Mouse (Mus musculus): ENCODE data around the gene Golm1.
"Not testable (repeated sequence)": the region's sequence is repeated elsewhere in the genome, so short reads cannot be mapped to it uniquely, and the experiment has no call there.

Golm1 gene

GRCm38 (mm10) chr13:59675151-59676011 is at the start of gene Golm1:
Golm1 (minus strand) TSS chr13:59675811.
- ATAC-seq (ENCODE audit: low TSS enrichment): peak; percentile 45

GRCm38 (mm10) chr13:59722089-59722488 is 46.5 kb upstream of the Golm1 start:
- not testable (repeated sequence) for ATAC-seq (ENCODE audit: low TSS enrichment)

DNA sequence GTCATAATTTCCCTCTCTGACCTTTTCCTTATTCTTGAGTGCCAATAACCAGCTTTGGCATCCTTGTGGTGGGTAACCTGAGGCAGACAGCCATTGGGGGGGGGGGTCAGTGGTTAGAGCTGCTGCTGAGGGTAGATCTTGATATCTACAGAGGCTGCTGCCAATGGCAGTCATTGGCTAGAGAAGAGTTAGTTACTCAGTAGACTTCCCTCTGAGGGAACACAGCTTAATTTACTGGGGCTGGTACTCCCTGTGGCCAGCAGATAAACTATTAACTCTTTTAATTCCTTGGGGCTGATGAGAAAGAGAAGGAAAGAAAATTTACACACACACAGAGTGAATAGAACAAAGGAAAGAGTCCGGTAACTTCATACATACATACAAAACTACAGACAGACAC is 43.9 kb upstream of the Golm1 start:
- no peak for ATAC-seq (ENCODE audit: low TSS enrichment)

GRCm38 (mm10) chr13:59718857-59719440 is 43.3 kb upstream of the Golm1 start:
- ATAC-seq (ENCODE audit: low TSS enrichment): not testable (repeated sequence)

DNA sequence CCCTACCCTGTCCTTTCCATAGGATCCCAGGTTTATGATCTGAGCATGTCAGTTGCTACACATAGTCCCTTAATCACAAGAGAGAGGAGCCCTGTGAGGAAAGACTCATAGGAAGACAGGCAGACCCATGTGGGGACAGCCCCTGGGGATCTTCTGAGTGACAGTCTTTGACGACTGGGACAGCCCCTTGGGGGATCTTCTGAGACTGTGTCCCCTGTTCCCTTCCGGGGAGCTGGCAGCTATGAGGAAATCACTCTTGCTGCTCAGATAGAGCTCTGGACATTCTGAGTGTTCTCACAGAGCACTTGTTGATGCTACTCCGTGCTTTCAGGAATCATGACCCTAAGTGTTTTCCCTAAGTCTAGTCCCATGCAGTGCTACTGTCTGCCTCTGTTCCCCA is 38.1 kb upstream of the Golm1 start:
- ATAC-seq (ENCODE audit: low TSS enrichment): no peak

- not testable (repeated sequence) for ATAC-seq (ENCODE audit: low TSS enrichment)
These were observed 36.4 kb upstream of the Golm1 start, which contains the start of gene Spata31d1b for GRCm38 (mm10) chr13:59711984-59712383. Spata31d1b (plus strand) TSS chr13:59712284.

DNA sequence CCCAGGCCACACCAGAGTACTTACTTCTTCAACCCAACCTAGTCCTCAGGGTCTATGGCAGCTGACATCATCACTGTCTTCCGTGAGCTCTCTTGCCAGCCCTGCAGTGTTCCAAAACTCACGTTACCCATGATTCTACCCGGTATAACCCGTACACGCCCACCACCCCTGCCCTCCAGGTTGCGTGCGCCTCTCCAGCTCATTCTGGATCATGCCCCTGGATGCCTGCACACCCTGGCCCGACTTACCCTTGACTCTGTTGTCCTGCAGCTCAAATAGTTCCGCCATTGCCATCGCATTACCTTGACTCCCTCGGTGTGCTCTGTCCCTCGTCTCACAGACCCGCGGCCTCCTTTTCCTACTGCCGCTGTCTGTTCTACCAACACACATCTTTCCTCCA is 34.6 kb upstream of the Golm1 start, which contains the start of gene Spata31d1a:
Gene Spata31d1a (minus strand): TSS at position 101 of the 400 bp plus-strand sequence.
- no peak for ATAC-seq (ENCODE audit: low TSS enrichment)

DNA sequence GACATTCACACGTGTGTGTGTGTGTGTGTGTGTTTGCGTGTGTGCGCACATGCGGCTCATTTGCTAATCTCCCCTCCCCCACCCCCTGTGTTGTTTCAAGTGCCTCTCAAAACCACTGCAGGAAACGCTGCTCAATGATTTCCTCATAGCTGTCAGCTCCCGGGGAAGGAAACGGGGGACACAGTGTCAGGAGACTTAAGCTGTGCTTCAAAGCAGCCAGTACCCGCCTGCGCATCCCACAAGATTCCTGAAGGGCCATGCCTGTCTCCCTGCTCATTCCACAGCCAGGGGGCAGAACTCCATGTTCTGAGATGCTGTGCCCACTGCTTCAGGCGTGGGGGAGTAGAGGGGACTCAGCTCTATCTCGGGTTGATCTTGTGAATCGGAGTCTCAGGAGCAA is 29.0 kb upstream of the Golm1 start:
- peak; percentile 56 for ATAC-seq (ENCODE audit: low TSS enrichment)

DNA sequence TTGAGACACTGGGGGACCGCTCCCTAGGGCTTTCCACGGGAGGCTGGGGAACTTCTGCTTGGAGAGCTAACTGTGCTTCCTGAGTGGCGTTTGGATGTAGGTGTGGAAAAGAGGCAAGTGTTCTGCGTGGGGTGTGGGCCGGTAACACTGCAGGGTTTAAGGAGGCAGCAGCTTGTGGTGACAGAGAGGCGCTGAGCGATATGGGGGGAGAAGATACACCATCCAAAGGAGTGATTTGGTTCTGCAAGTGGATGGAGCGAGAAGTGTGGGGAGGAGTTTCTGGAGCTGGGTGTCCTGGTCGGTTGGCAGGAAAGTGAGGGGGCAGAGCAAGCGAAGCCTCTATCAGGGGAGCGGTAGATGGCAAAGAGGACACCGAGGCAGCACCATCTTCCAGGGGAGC is 27.9 kb upstream of the Golm1 start:
- peak; percentile 81 for ATAC-seq (ENCODE audit: low TSS enrichment)

DNA sequence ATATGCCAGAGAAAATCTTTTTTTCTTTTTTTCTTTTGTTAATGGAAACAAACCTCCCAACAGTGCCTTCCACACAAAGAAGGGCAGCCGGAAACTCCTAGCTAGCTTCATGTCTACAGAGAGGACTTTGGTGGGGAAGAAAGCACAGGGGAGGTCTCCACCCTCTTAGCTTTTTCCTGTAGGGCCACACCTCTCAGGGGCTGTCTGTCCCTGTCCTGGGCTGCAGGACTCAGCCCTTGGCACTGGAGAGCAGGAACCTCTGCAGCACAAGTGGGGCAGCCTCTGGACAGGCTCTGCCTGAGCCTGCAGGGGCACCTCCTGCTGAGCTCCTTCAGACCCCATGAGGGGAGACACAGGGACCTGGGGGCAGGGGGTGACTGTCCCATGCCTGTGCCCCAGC is 24.5 kb upstream of the Golm1 start:
- ATAC-seq (ENCODE audit: low TSS enrichment): not testable (repeated sequence)

DNA sequence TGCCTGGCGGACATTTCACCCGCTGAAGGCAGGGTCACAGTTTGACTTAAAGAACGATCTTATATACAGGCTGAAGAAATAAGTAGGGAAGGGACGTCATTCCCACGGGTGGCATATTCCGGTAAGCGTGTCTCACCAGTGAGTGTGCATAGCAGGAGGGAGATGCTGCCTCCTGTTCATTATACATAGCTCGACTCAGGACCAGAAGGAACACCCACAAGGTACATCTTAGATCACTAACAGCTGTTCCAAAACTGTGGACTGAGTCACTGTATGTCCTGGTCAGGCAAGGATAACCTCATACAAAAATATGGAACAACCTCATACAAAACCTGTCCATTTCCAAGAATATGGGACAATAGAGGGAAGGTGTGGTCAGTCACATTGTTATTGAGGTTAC is 23.5 kb upstream of the Golm1 start:
- peak; percentile 76 for ATAC-seq (ENCODE audit: low TSS enrichment)

GRCm38 (mm10) chr13:59695781-59696180 is 20.2 kb upstream of the Golm1 start:
- ATAC-seq (ENCODE audit: low TSS enrichment): no peak

- ATAC-seq (ENCODE audit: low TSS enrichment): no peak
These were observed 18.4 kb upstream of the Golm1 start, which contains the start of gene 4921517D22Rik for GRCm38 (mm10) chr13:59694008-59694407. 4921517D22Rik (minus strand) TSS chr13:59694108.

GRCm38 (mm10) chr13:59691478-59691877 is 15.9 kb upstream of the Golm1 start:
- no peak for ATAC-seq (ENCODE audit: low TSS enrichment)

- no peak for ATAC-seq (ENCODE audit: low TSS enrichment)
These were observed 15.0 kb upstream of the Golm1 start for GRCm38 (mm10) chr13:59690576-59690975.

- no peak for ATAC-seq (ENCODE audit: low TSS enrichment)
These were observed 14.2 kb upstream of the Golm1 start for GRCm38 (mm10) chr13:59689843-59690242.

GRCm38 (mm10) chr13:59689313-59689712 is 13.7 kb upstream of the Golm1 start:
- no peak for ATAC-seq (ENCODE audit: low TSS enrichment)

- ATAC-seq (ENCODE audit: low TSS enrichment): no peak
These were observed 12.7 kb upstream of the Golm1 start for GRCm38 (mm10) chr13:59688338-59688770.

DNA sequence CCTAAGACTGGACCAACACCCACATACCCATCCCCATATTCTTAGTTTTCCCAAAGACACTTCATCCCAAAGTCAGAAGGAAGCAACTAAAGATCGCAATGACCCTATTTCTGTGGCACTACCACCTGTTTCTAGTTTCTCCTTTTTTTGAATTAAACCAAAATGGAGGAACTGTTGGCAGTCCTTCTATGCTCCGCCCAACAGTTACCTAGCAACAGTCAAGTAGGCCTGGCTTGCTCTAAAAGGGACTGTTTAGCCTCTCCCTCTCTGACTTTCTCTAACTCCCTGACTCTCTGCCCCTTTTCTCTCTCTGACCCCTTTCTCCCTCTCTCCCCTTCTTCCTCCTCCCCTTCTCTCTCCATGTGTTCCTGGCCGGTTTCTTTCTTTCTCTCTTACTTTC is 9.6 kb upstream of the Golm1 start:
- no peak for ATAC-seq (ENCODE audit: low TSS enrichment)

GRCm38 (mm10) chr13:59682629-59683028 is 7.0 kb upstream of the Golm1 start:
- no peak for ATAC-seq (ENCODE audit: low TSS enrichment)

DNA sequence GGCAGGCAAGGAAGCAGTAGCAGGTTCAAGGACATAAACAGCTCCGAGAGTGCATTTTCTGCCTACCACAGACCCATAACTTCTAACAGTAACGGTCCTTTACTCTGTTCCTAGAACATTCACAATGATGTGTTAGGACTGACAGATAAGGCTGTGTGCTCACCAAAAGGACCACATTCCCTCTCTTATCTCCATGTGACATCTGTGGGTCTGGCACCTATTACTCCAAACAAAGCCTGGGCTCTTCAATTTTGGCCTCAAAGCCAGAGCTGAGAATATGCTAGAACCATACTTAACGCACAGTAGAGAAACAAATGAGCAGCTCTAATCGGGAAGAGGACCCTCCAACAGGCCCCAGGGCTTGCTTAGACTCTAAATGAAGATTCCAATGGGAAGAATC is 4.3 kb upstream of the Golm1 start:
- no peak for ATAC-seq (ENCODE audit: low TSS enrichment)

GRCm38 (mm10) chr13:59679306-59679705 is 3.7 kb upstream of the Golm1 start:
- no peak for ATAC-seq (ENCODE audit: low TSS enrichment)
